Mouse (Mus musculus) neural tube, embryonic 15.5 days (tissue): ENCODE measurements around the gene Unc45a. TPM values are rescaled to one million over a fixed set of nuclear protein-coding genes. Genes with fewer than 3 reads are reported as not detected.

Source experiments
- ATAC-seq: fragments of 200-750 bp; cut with Nextera tagmentation; 2 replicates; pipeline ENCODE4 v1.8.0; 2017; ENCODE audit warnings: mild to moderate bottlenecking, moderate TSS enrichment, moderate library complexity; ENCODE audit not compliant: low FRiP score
- H3K27ac ChIP-seq: fragments of 300-500 bp; sonication (generic); replicated peaks from 2 replicates; pipeline ENCODE4 v1.5.1; 2015; ENCODE audit warnings: mild to moderate bottlenecking, inconsistent platforms
- H3K27me3 ChIP-seq: fragments of 300-500 bp; sonication (generic); replicated peaks from 2 replicates; pipeline ENCODE4 v1.6.1; 2015; ENCODE audit warnings: inconsistent platforms
- H3K36me3 ChIP-seq: fragments of 300-500 bp; sonication (generic); 2 replicates; pipeline ENCODE4 v1.6.1; 2015; ENCODE audit warnings: inconsistent platforms
- H3K4me1 ChIP-seq: fragments of 300-500 bp; sonication (generic); 2 replicates; pipeline ENCODE4 v1.6.1; 2015; ENCODE audit warnings: inconsistent platforms
- H3K4me2 ChIP-seq: fragments of 300-500 bp; sonication (generic); 2 replicates; pipeline ENCODE4 v1.6.1; 2015; ENCODE audit warnings: inconsistent platforms, mild to moderate bottlenecking, moderate library complexity
- H3K4me3 ChIP-seq: fragments of 300-500 bp; sonication (generic); replicated peaks from 2 replicates; pipeline ENCODE4 v1.5.1; 2015; ENCODE audit warnings: mild to moderate bottlenecking, inconsistent platforms
- H3K9ac ChIP-seq: fragments of 300-500 bp; sonication (generic); replicated peaks from 2 replicates; pipeline ENCODE4 v1.6.1; 2015; ENCODE audit warnings: mild to moderate bottlenecking, inconsistent platforms
- H3K9me3 ChIP-seq: fragments of 300-500 bp; sonication (generic); replicated peaks from 2 replicates; pipeline ENCODE4 v1.6.1; 2016; ENCODE audit warnings: inconsistent platforms
- WGBS: fragments of 180-500 bp; shearing (Covaris S2); methylation state at CpG from one replicate; pipeline ENCODE4 v1.1.7; 2015; ENCODE audit warnings: mixed read lengths; 5-methylcytosine and 5-hydroxymethylcytosine counted together
- polyA plus RNA-seq: library from polyadenylated mRNA; unstranded; fragments of >200 nt; fragmentation: Nextera tagmentation; extraction: Ambion mirVana; gene quantifications from 2 replicates; pipeline ENCODE4 v1.2.1, GENCODE M21; 2015

Gene Unc45a
- 58.2 and 59.0 TPM in 2 replicates for polyA plus RNA-seq

GRCm38 (mm10) chr7:80340793-80341192 lies at the start of gene Unc45a:
Unc45a (minus strand) TSS chr7:80341005.
- WGBS, result 3% methylated on average over 11 of the region's 11 CpGs
- H3K9me3 ChIP-seq, result no peaks in the 10 kb centered on the region
- peak within 1 kb of the TSS; percentile 89 for H3K27ac ChIP-seq
- H3K4me1 ChIP-seq, result peaks cover 60% of the 10 kb centered on the region
- peak within 1 kb of the TSS; percentile 61 for H3K9ac ChIP-seq
- peak; percentile 42 for ATAC-seq
- H3K27me3 ChIP-seq, result no peaks in the 10 kb centered on the region
- peaks cover 19% of the 10 kb centered on the region for H3K36me3 ChIP-seq
- H3K4me2 ChIP-seq, result peak within 1 kb of the TSS; percentile 89
- peak within 1 kb of the TSS; percentile 56 for H3K4me3 ChIP-seq

DNA sequence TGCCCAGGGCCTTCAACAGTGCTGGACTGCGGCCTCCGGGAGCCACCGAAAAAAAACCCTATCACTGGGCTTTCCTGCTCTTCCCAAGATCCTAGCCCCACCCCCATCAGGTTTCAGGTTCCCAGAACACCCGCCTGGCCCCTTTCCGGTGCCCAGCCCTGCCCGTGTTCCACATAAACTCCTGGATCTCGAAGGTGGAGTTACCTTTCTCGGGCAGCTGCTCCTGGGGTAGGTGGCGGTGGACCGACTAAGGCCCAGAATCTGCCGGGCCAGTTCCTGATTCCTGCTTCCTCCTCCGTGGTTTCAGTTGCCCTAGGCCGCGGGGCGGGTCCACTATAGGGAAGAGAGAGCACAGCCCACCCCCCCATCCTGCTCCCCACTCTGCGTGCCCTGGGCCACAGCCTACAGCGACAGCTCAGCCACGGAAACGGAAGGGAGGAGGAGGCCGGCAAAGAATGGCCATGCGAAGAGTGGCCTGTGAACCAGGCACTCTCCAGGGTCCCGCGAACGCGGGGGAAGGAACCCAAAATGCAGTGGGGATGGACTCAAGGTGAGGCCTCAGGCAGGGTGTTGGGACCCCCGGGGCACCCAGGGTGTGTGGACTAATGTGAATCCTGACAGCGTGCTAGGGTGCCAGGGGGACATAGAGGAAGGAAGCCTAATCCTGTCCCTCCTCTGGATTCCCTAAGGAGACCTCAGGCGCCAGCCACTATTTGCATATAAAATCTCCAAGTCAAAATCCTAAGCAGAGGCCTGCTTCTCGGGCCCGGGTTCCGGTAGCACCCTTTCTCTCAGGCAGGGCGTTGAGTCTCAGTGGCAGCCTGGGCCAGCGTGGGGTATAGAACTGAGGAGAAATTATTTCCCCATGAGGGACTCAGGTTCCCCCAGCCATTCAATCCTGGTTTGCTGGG lies 47.1 kb upstream of the Unc45a start, which contains the start of gene Fes:
Gene Fes (minus strand): TSS at position 314 of the 911 bp plus-strand sequence.
- peaks cover 5% of the 10 kb centered on the region; the same call in 1 of the 2 replicates for H3K27me3 ChIP-seq
- no peak for ATAC-seq
- no peak within 1 kb of the TSS for H3K27ac ChIP-seq
- H3K36me3 ChIP-seq, result peaks cover 29% of the 10 kb centered on the region
- no peaks in the 10 kb centered on the region for H3K9me3 ChIP-seq
- peak within 1 kb of the TSS; percentile 24 for H3K4me3 ChIP-seq
- peaks cover 7% of the 10 kb centered on the region for H3K4me1 ChIP-seq
- peak within 1 kb of the TSS; percentile 41 for H3K4me2 ChIP-seq
- 17% methylated on average over 33 of the region's 33 CpGs for WGBS
- H3K9ac ChIP-seq, result 0 out of 2 replicates have a peak within 1 kb of the TSS, but pooled peaks have one; percentile 4

DNA sequence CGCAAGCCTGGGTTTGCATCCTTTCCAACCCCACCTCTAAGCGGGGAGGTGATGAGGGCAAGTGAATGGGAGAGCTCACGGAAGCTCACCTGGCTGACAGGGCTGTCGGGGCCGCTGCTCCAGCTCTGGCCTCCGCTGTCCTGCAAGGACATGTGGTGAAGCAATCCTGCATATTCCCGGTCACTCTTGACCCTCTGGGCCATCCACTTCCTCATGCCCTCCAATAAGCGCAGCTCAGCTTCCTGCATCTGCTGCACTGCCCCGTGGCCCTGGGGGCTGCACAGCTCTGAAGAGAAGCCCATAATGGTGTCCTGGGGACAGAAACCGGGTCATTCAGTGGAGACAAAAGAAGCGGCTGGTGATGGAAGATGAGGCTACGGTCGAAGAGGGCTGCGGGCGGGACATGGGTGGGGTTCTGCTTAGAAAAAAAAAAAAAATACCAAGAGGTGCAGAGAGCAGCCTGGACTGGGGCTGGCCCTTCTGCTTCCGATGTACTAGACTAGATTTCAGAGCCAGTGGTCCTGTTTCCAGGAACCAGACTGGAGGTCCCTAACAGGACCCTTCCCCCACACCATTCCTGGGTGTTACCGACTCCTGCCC lies 46.3 kb upstream of the Unc45a start:
- peak overlapping the region; percentile 41 for H3K4me2 ChIP-seq
- peaks cover 22% of the 10 kb centered on the region for H3K36me3 ChIP-seq
- H3K27ac ChIP-seq, result no peak overlapping the region
- no peaks in the 10 kb centered on the region for H3K9me3 ChIP-seq
- H3K27me3 ChIP-seq, result peaks cover 5% of the 10 kb centered on the region; the same call in 1 of the 2 replicates
- H3K4me1 ChIP-seq, result peaks cover 7% of the 10 kb centered on the region
- 30% methylated on average over 17 of the region's 17 CpGs for WGBS
- H3K9ac ChIP-seq, result 0 out of 2 replicates have a peak overlapping the region, but pooled peaks have one; percentile 4
- peak overlapping the region; percentile 24 for H3K4me3 ChIP-seq
- ATAC-seq, result 0 out of 2 replicates have a peak, but pooled peaks have one; percentile 10

DNA sequence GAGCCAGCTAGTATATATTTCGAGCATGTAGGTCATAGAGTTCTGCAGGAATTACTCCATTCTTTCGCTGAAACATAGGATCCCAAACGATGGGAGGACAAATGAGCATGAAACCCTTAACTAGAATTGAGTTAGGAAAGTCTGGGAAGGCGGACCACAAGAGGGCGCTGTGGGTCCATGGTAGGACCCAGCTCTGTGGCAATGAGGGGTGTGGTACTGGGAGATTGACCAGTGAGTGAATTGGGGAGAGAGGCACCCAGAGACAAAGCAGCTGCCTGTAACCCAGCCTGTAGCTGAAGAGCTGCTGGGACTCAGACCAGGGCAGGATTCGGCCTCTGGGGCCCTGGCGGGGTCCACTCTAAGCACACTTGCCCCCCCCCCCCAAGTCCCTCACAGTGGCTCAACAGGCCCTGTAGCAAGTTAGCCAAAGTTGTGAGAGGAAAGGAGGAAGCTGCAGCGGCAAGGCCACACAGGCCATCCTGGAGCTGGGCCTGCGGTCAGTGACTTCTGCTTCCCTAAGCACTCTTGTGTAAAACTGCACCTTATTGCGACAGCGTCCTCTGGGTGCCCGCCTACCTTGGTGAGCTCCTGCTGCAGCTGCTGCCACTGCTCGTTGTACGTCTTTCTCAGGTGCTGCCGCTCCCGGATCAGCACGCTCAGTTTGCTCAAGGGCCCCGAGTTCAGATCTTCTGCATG lies 45.6 kb upstream of the Unc45a start:
- 36% methylated on average over 18 of the region's 18 CpGs for WGBS
- peaks cover 7% of the 10 kb centered on the region for H3K4me1 ChIP-seq
- H3K4me3 ChIP-seq, result no peak overlapping the region
- ATAC-seq, result peak; percentile 72; the same call in 1 of the 2 replicates
- H3K27me3 ChIP-seq, result peaks cover 5% of the 10 kb centered on the region; the same call in 1 of the 2 replicates
- no peaks in the 10 kb centered on the region for H3K9me3 ChIP-seq
- H3K4me2 ChIP-seq, result peak overlapping the region; percentile 41
- peaks cover 14% of the 10 kb centered on the region for H3K36me3 ChIP-seq
- H3K27ac ChIP-seq, result no peak overlapping the region
- H3K9ac ChIP-seq, result 0 out of 2 replicates have a peak overlapping the region, but pooled peaks have one; percentile 4

DNA sequence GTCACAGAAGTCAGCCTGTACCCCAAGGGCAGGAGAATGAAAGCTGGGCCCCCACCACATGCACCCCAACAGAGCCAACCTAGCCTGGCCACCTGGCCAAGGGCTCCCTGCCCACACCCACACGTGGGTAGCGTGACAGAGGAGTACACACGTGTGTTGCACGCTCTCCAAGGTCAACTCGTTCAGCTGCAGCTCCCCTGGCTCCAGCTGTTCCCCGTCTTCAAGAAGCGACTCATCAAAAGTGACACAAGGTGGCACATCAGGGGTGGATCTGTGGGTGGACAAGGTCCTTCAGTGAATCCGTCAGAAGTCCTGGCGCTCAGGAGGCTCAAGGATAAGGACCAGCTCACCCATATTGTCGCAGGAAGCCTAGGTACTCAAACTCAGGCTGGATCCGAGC lies 42.1 kb upstream of the Unc45a start:
- 77% methylated on average over 11 of the region's 11 CpGs for WGBS
- Histone ChIP-seq H3K4me3 (no peak overlapping the region), H3K27me3 (peaks cover 5% of the 10 kb centered on the region; the same call in 1 of the 2 replicates), H3K4me2 (no peak overlapping the region), H3K36me3 (no peaks in the 10 kb centered on the region), H3K9me3 (no peaks in the 10 kb centered on the region), H3K4me1 (peaks cover 5% of the 10 kb centered on the region), H3K9ac (no peak overlapping the region), H3K27ac (no peak overlapping the region)
- no peak for ATAC-seq

DNA sequence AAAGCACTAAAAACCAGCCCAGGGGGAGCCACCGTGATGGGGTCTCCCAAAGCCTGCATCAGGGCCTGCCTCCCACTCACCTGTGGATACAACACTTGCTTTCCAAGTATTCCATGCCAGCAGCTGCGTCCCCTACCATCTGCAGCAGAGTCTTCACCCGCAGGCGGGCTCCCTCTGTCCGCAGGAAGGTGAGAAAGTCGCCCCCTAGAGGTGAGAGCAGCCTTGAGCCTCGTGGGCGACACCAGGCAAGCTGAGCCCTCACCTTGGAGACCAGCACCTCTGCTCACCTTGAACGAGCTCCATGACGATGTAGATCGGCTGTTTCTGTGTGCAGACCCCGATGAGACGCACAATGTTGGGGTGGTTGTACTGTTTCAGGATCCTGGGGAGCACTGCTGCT lies 38.7 kb upstream of the Unc45a start:
- H3K27me3 ChIP-seq, result no peaks in the 10 kb centered on the region
- H3K4me3 ChIP-seq, result no peak overlapping the region
- 62% methylated on average over 13 of the region's 13 CpGs for WGBS
- no peaks in the 10 kb centered on the region for H3K36me3 ChIP-seq
- no peak for ATAC-seq
- H3K4me1 ChIP-seq, result peaks cover 5% of the 10 kb centered on the region; the same call in 1 of the 2 replicates
- H3K9me3 ChIP-seq, result no peaks in the 10 kb centered on the region
- H3K4me2 ChIP-seq, result no peak overlapping the region
- no peak overlapping the region for H3K9ac ChIP-seq
- H3K27ac ChIP-seq, result no peak overlapping the region

GRCm38 (mm10) chr7:80377471-80377870 lies 36.7 kb upstream of the Unc45a start:
- ATAC-seq, result no peak
- WGBS, result 37% methylated on average over 6 of the region's 6 CpGs

DNA sequence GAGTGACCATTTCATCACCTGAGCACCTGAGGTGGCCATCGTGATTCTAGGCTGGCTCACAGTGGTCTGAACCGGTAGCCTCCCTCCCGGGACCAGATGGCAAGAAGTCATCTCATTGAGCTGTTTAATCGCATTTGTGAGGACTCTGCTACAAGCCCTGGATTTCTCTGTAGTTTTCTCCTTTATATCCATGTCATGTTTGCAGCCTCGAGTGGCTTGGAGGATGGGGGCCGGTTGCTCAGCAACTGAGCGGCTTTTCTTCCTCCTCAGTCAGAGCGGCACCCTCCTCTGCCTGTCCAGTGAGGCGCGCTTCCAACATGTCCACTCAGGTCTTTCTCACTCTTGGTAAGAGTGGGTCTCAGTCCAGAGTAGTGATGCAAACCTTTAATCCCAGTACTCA lies 35.4 kb upstream of the Unc45a start:
- Histone ChIP-seq H3K4me2 (no peak overlapping the region), H3K9ac (no peak overlapping the region), H3K9me3 (no peaks in the 10 kb centered on the region), H3K27me3 (no peaks in the 10 kb centered on the region), H3K27ac (no peak overlapping the region), H3K4me3 (no peak overlapping the region), H3K4me1 (peaks cover 9% of the 10 kb centered on the region), H3K36me3 (no peaks in the 10 kb centered on the region)
- WGBS, result 55% methylated on average over 10 of the region's 10 CpGs
- ATAC-seq, result no peak

More at GRCm38 (mm10) chr7:80377471-80377870, 36.7 kb upstream of the Unc45a start:
- no peak overlapping the region for H3K9ac ChIP-seq
- H3K27me3 ChIP-seq, result no peaks in the 10 kb centered on the region
- H3K4me1 ChIP-seq, result peaks cover 5% of the 10 kb centered on the region; the same call in 1 of the 2 replicates
- no peak overlapping the region for H3K4me2 ChIP-seq
- H3K27ac ChIP-seq, result no peak overlapping the region
- H3K4me3 ChIP-seq, result no peak overlapping the region
- no peaks in the 10 kb centered on the region for H3K9me3 ChIP-seq
- H3K36me3 ChIP-seq, result no peaks in the 10 kb centered on the region

DNA sequence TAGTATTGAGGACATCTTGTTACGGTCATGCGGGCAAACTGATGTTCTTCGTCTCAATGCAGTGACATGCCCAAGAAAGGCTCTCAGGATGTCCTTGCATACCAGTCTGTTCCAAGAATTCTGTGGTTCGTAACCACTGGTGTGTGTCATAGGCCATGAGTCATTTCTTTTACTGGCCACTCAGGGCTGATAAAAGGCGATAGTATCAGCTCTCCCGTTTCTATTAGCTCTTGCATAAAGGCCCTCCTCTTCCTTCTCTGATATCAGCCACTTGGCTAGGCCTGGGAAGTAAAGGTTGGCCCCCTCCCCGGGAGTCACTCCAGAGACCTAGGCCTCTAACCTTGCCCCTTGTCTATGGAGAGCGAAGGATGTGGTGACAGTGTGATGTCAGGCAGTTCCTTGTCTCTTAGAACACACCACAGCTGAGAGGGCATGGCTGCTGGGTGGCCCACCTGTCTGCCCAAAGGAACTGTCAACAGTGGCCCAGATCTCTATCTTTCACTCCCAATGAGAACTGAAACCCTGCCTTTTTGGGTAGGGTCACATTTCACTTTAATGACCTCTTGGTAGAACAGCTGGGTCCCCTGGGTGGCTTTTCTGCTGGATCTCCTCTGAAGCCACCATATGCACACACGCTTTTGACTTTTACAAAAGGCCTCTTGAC lies 34.7 kb upstream of the Unc45a start:
- no peak overlapping the region for H3K4me2 ChIP-seq
- H3K4me3 ChIP-seq, result no peak overlapping the region
- no peaks in the 10 kb centered on the region for H3K27me3 ChIP-seq
- peaks cover 9% of the 10 kb centered on the region for H3K4me1 ChIP-seq
- no peak overlapping the region for H3K9ac ChIP-seq
- 80% methylated on average over 9 of the region's 9 CpGs for WGBS
- H3K36me3 ChIP-seq, result no peaks in the 10 kb centered on the region
- H3K27ac ChIP-seq, result no peak overlapping the region
- H3K9me3 ChIP-seq, result no peaks in the 10 kb centered on the region
- ATAC-seq, result no peak

DNA sequence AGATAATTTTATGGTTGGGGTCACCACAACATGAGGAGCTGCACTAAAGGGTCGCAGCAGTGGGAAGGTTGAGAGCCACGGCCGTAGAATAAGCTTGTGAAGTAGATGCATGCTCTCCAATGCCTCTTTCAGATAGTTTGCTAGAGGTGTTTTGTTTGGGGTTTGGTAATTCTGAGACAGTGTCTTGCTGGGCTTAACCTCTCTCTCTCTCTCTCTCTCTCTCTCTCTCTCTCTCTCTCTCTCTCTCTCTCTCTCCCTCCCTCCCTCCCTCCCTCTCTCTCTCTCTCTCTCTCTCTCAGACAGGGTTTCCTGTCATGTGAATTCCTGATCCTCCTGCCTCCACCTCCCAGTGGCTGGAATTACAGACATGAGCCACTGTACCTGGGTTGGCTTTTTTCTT lies 33.9 kb upstream of the Unc45a start:
- H3K27ac ChIP-seq, result no peak overlapping the region
- no peak overlapping the region for H3K9ac ChIP-seq
- no peaks in the 10 kb centered on the region for H3K27me3 ChIP-seq
- peaks cover 17% of the 10 kb centered on the region for H3K4me1 ChIP-seq
- H3K4me2 ChIP-seq, result no peak overlapping the region
- H3K9me3 ChIP-seq, result no peaks in the 10 kb centered on the region
- H3K36me3 ChIP-seq, result no peaks in the 10 kb centered on the region
- 87% methylated on average over 3 of the region's 3 CpGs for WGBS
- H3K4me3 ChIP-seq, result no peak overlapping the region
- no peak for ATAC-seq

DNA sequence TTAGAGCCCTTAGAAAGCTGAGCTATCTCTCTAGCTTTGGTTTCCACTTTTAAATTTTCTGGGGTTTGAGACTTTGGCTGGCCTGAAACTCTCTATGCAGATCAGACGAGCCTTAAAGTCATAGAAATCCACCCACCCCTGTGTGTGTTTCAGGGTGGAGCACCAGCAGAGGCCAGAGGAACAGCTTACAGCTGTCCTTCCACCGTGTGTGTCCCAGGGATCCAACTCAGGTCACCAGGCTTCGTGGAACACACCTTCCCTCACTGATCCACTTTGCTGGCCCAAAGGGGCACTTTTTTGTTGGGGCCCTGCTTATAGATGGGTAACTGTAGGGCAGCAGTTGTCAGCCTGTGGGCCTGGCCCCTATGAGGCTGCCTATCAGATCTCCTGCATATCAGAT lies 33.5 kb upstream of the Unc45a start:
- no peak overlapping the region for H3K9ac ChIP-seq
- peaks cover 21% of the 10 kb centered on the region for H3K4me1 ChIP-seq
- no peak for ATAC-seq
- WGBS, result 65% methylated on average over 3 of the region's 3 CpGs
- H3K9me3 ChIP-seq, result no peaks in the 10 kb centered on the region
- H3K27me3 ChIP-seq, result no peaks in the 10 kb centered on the region
- H3K4me3 ChIP-seq, result no peak overlapping the region
- H3K36me3 ChIP-seq, result no peaks in the 10 kb centered on the region
- H3K4me2 ChIP-seq, result no peak overlapping the region
- 0 out of 2 replicates have a peak overlapping the region, but pooled peaks have one; percentile 6 for H3K27ac ChIP-seq
